Mouse (Mus musculus): Measurements from ENCODE around the gene Hist2h2ac. TPM values are rescaled to one million over a fixed set of nuclear protein-coding genes. Genes with fewer than 3 reads are reported as not detected.
"Not testable (repeated sequence)": the region's sequence is repeated elsewhere in the genome, so short reads cannot be mapped to it uniquely, and the experiment has no call there.

Gene Hist2h2ac
- polyA plus RNA-seq, 1 experiment from 2014 or later, result 0.99 TPM

DNA sequence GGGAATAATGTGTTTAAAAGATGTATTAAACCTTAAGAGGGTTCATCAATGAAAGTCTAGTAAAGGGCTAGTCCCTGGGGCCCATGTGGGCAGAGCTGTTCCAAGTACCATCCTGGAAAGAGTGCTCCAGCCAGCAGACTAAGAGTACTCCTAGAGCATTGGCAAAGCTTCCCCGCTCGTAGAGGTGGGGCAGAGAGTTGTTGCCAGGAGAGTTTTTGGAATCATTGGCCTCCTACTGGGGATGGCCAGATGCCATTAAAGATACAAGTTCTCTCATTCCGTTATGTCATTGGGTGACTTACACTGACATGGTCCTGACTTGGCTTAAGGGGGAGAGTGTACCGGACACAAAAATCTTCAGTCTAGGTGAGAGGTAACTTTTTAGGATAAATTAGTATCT is 41.1 kb downstream of the Hist2h2ac start:
- no peak overlapping the region for H3K9ac ChIP-seq (ENCODE audit: low read depth, low read length)
- H3K4me2 ChIP-seq (ENCODE audit: low read length), result no peak overlapping the region
- H3K27me3 ChIP-seq (ENCODE audit: control insufficient read depth, insufficient read depth, low read depth, low read length), result no peaks in the 10 kb centered on the region
- ATAC-seq, result no peak
- H3K4me1 ChIP-seq (ENCODE audit: control insufficient read depth, insufficient read depth, low read length), result peaks cover 31% of the 10 kb centered on the region
- H3K36me3 ChIP-seq (ENCODE audit: control insufficient read depth, insufficient read depth, low read length), result peaks cover 20% of the 10 kb centered on the region
- WGBS, result 52% methylated on average over 4 of the region's 4 CpGs
- no peak overlapping the region for H3K27ac ChIP-seq (ENCODE audit: low read length)
- H3K4me3 ChIP-seq (ENCODE audit: low read depth, low read length), result no peak overlapping the region
- H3K9me3 ChIP-seq (replicated peaks; ENCODE audit: control insufficient read depth, low read length, poor library complexity, severe bottlenecking), result no peaks in the 10 kb centered on the region

DNA sequence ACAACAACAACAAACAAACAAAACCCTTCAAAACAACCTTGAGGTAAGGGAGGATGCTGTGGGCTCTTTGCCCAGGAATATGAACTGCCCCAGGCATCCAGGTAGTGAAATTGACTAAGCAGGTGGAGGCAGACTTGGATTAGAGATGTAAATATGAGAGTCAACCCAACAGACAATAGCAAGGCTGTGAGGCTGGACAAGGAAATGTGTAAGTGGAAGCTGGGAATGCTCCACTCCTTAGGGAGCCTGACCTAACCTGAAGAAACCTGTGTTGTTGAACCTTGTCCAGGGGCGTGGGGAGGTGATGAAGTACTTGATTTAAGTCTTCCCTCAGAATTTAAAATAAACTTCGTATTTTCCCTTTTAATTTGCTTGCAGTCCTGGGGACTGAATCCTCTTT is 41.8 kb downstream of the Hist2h2ac start:
- H3K27me3 ChIP-seq (ENCODE audit: control insufficient read depth, insufficient read depth, low read depth, low read length), result no peaks in the 10 kb centered on the region
- WGBS, result 90% methylated on average over 2 of the region's 2 CpGs
- H3K4me2 ChIP-seq (ENCODE audit: low read length), result no peak overlapping the region
- no peak overlapping the region for H3K9ac ChIP-seq (ENCODE audit: low read depth, low read length)
- no peaks in the 10 kb centered on the region for H3K9me3 ChIP-seq (replicated peaks; ENCODE audit: control insufficient read depth, low read length, poor library complexity, severe bottlenecking)
- no peak overlapping the region for H3K27ac ChIP-seq (ENCODE audit: low read length)
- no peak overlapping the region for H3K4me3 ChIP-seq (ENCODE audit: low read depth, low read length)
- no peak for ATAC-seq
- H3K4me1 ChIP-seq (ENCODE audit: control insufficient read depth, insufficient read depth, low read length), result peaks cover 36% of the 10 kb centered on the region
- peaks cover 22% of the 10 kb centered on the region for H3K36me3 ChIP-seq (ENCODE audit: control insufficient read depth, insufficient read depth, low read length)

- H3K4me1 ChIP-seq (ENCODE audit: control insufficient read depth, insufficient read depth, low read length), result peaks cover 38% of the 10 kb centered on the region
- H3K4me3 ChIP-seq (ENCODE audit: low read depth, low read length), result no peak overlapping the region
- no peaks in the 10 kb centered on the region for H3K27me3 ChIP-seq (ENCODE audit: control insufficient read depth, insufficient read depth, low read depth, low read length)
- H3K27ac ChIP-seq (ENCODE audit: low read length), result no peak overlapping the region
- no peak overlapping the region for H3K4me2 ChIP-seq (ENCODE audit: low read length)
- ATAC-seq, result no peak
- H3K9ac ChIP-seq (ENCODE audit: low read depth, low read length), result no peak overlapping the region
- WGBS, result 97% methylated on average over 4 of the region's 4 CpGs
- H3K9me3 ChIP-seq (replicated peaks; ENCODE audit: control insufficient read depth, low read length, poor library complexity, severe bottlenecking), result no peaks in the 10 kb centered on the region
- peaks cover 23% of the 10 kb centered on the region for H3K36me3 ChIP-seq (ENCODE audit: control insufficient read depth, insufficient read depth, low read length)
Observed at GRCm38 (mm10) chr3:96178427-96178826, 42.3 kb downstream of the Hist2h2ac start.

- Histone ChIP-seq H3K9ac (ENCODE audit: low read depth, low read length) (no peak overlapping the region), H3K36me3 (ENCODE audit: control insufficient read depth, insufficient read depth, low read length) (peaks cover 23% of the 10 kb centered on the region), H3K9me3 (replicated peaks; ENCODE audit: control insufficient read depth, low read length, poor library complexity, severe bottlenecking) (no peaks in the 10 kb centered on the region), H3K4me2 (ENCODE audit: low read length) (no peak overlapping the region), H3K27me3 (ENCODE audit: control insufficient read depth, insufficient read depth, low read depth, low read length) (no peaks in the 10 kb centered on the region), H3K27ac (ENCODE audit: low read length) (no peak overlapping the region), H3K4me1 (ENCODE audit: control insufficient read depth, insufficient read depth, low read length) (peaks cover 35% of the 10 kb centered on the region), H3K4me3 (ENCODE audit: low read depth, low read length) (no peak overlapping the region)
- WGBS, result 94% methylated on average over 6 of the region's 6 CpGs
- no peak for ATAC-seq
Observed at GRCm38 (mm10) chr3:96175251-96175650, 45.4 kb downstream of the Hist2h2ac start.

DNA sequence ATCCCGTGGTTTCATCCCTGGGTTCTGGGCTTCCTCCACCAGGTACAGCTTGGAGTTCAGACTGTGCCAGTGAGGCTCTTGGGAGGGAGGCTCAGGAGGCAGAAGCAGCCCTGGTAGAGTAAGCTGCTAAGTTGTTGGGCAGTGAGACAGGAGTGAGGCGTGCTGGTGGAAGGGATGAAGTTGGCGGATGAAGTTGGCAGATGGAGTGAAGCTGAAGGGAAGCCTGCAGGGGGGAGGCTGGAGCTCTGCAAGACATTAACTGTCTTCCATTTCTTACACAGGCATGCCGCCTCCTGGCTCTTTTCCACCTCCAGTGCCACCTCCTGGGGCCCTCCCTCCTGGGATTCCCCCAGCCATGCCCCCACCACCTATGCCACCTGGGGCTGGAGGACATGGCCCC is 46.6 kb downstream of the Hist2h2ac start:
- H3K9me3 ChIP-seq (replicated peaks; ENCODE audit: control insufficient read depth, low read length, poor library complexity, severe bottlenecking); H3K4me2 ChIP-seq (ENCODE audit: low read length); H3K27me3 ChIP-seq (ENCODE audit: control insufficient read depth, insufficient read depth, low read depth, low read length); H3K9ac ChIP-seq (ENCODE audit: low read depth, low read length); H3K27ac ChIP-seq (ENCODE audit: low read length); H3K4me3 ChIP-seq (ENCODE audit: low read depth, low read length); ATAC-seq: not testable (repeated sequence)
- Histone ChIP-seq H3K4me1 (ENCODE audit: control insufficient read depth, insufficient read depth, low read length) (peaks cover 31% of the 10 kb centered on the region), H3K36me3 (ENCODE audit: control insufficient read depth, insufficient read depth, low read length) (peaks cover 23% of the 10 kb centered on the region)
- 91% methylated on average over 3 of the region's 4 CpGs for WGBS

DNA sequence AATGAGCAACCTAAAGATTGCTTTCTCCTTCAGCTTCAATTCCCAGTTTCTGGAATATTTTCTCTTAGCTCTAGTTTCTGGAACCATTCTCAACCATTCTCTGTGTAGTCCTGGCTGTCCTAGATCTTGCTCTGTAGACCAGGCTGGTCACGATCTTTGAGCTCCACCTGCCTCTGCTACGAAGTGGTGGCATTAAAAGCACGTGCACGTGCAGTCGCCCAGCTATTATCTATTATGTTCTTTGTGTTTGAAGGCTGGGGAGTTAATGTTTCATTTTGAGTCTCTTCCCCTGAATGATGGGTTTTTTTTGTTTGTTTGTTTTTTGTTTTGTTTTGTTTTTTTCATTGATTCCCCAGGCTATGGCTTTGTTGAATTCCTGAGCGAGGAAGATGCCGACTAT is 47.5 kb downstream of the Hist2h2ac start:
- no peak for ATAC-seq
- 37% methylated on average over 7 of the region's 7 CpGs for WGBS
- peaks cover 31% of the 10 kb centered on the region for H3K4me1 ChIP-seq (ENCODE audit: control insufficient read depth, insufficient read depth, low read length)
- H3K27ac ChIP-seq (ENCODE audit: low read length), result no peak overlapping the region
- H3K9me3 ChIP-seq (replicated peaks; ENCODE audit: control insufficient read depth, low read length, poor library complexity, severe bottlenecking), result no peaks in the 10 kb centered on the region
- peak overlapping the region; percentile 94 for H3K4me2 ChIP-seq (ENCODE audit: low read length)
- H3K36me3 ChIP-seq (ENCODE audit: control insufficient read depth, insufficient read depth, low read length), result peaks cover 19% of the 10 kb centered on the region
- H3K27me3 ChIP-seq (ENCODE audit: control insufficient read depth, insufficient read depth, low read depth, low read length), result no peaks in the 10 kb centered on the region
- peak overlapping the region; percentile 78 for H3K9ac ChIP-seq (ENCODE audit: low read depth, low read length)
- peak overlapping the region; percentile 64 for H3K4me3 ChIP-seq (ENCODE audit: low read depth, low read length)

- under 1% methylated on average over 56 of the region's 58 CpGs for WGBS
Observed at GRCm38 (mm10) chr3:96172197-96173178, 48.2 kb downstream of the Hist2h2ac start, which contains the start of gene Sf3b4. Gene Sf3b4, plus strand, starts transcription at chr3:96172332.

GRCm38 (mm10) chr3:96171583-96172196 is 49.0 kb downstream of the Hist2h2ac start:
- H3K4me2 ChIP-seq (ENCODE audit: low read length), result peak overlapping the region; percentile 73
- H3K9me3 ChIP-seq (replicated peaks; ENCODE audit: control insufficient read depth, low read length, poor library complexity, severe bottlenecking), result no peaks in the 10 kb centered on the region
- H3K4me1 ChIP-seq (ENCODE audit: control insufficient read depth, insufficient read depth, low read length), result peaks cover 31% of the 10 kb centered on the region
- H3K27me3 ChIP-seq (ENCODE audit: control insufficient read depth, insufficient read depth, low read depth, low read length), result no peaks in the 10 kb centered on the region
- H3K36me3 ChIP-seq (ENCODE audit: control insufficient read depth, insufficient read depth, low read length), result peaks cover 12% of the 10 kb centered on the region; the same call in 1 of the 2 replicates
- H3K9ac ChIP-seq (ENCODE audit: low read depth, low read length), result peak overlapping the region; percentile 79
- WGBS, result 19% methylated on average over 18 of the region's 18 CpGs
- no peak; the same call in 1 of the 2 replicates for ATAC-seq
- peak overlapping the region; percentile 99 for H3K27ac ChIP-seq (ENCODE audit: low read length)
- peak overlapping the region; percentile 64 for H3K4me3 ChIP-seq (ENCODE audit: low read depth, low read length)

More at GRCm38 (mm10) chr3:96172197-96173178, 48.2 kb downstream of the Hist2h2ac start, which contains the start of gene Sf3b4:
- Histone ChIP-seq H3K4me2 (ENCODE audit: low read length) (peak within 1 kb of the TSS; percentile 94), H3K9ac (ENCODE audit: low read depth, low read length) (peak within 1 kb of the TSS; percentile 79), H3K27me3 (ENCODE audit: control insufficient read depth, insufficient read depth, low read depth, low read length) (no peaks in the 10 kb centered on the region), H3K4me3 (ENCODE audit: low read depth, low read length) (peak within 1 kb of the TSS; percentile 64), H3K36me3 (ENCODE audit: control insufficient read depth, insufficient read depth, low read length) (peaks cover 14% of the 10 kb centered on the region), H3K4me1 (ENCODE audit: control insufficient read depth, insufficient read depth, low read length) (peaks cover 31% of the 10 kb centered on the region), H3K27ac (ENCODE audit: low read length) (peak within 1 kb of the TSS; percentile 99), H3K9me3 (replicated peaks; ENCODE audit: control insufficient read depth, low read length, poor library complexity, severe bottlenecking) (no peaks in the 10 kb centered on the region)
- peak; percentile 94 for ATAC-seq
